Mouse (Mus musculus): ENCODE measurements around the gene Ubtd2.

Gene Ubtd2

GRCm38 (mm10) chr11:32518770-32519169 lies 63.6 kb downstream of the Ubtd2 start:
- no peak for DNase-seq (ENCODE audit: low spot score)

- DNase-seq (ENCODE audit: low spot score), result no peak
Observed at GRCm38 (mm10) chr11:32519354-32519753, 64.2 kb downstream of the Ubtd2 start.

- no peak for DNase-seq (ENCODE audit: low spot score)
Observed at GRCm38 (mm10) chr11:32521246-32521645, 66.1 kb downstream of the Ubtd2 start.

- DNase-seq (ENCODE audit: low spot score), result no peak
Observed at GRCm38 (mm10) chr11:32524122-32524920, 69.2 kb downstream of the Ubtd2 start.

GRCm38 (mm10) chr11:32527006-32527405 lies 71.8 kb downstream of the Ubtd2 start:
- no peak for DNase-seq (ENCODE audit: low spot score)

GRCm38 (mm10) chr11:32530151-32530550 lies 75.0 kb downstream of the Ubtd2 start:
- DNase-seq (ENCODE audit: low spot score), result no peak

- no peak for DNase-seq (ENCODE audit: low spot score)
Observed at GRCm38 (mm10) chr11:32531871-32532764, 76.9 kb downstream of the Ubtd2 start, which contains the start of gene Efcab9. Gene Efcab9 (minus strand): TSS chr11:32532081.

GRCm38 (mm10) chr11:32532765-32533481 lies 77.8 kb downstream of the Ubtd2 start, which contains the start of gene Stk10:
Gene Stk10 (plus strand): TSS chr11:32533305.
- peak; percentile 92 for DNase-seq (ENCODE audit: low spot score)

- DNase-seq (ENCODE audit: low spot score), result peak; percentile 40
Observed at GRCm38 (mm10) chr11:32533482-32534261, 78.5 kb downstream of the Ubtd2 start.

- DNase-seq (ENCODE audit: low spot score), result no peak
Observed at GRCm38 (mm10) chr11:32534453-32535075, 79.4 kb downstream of the Ubtd2 start.

- DNase-seq (ENCODE audit: low spot score), result no peak
Observed at GRCm38 (mm10) chr11:32535646-32536045, 80.5 kb downstream of the Ubtd2 start.

- DNase-seq (ENCODE audit: low spot score), result no peak
Observed at GRCm38 (mm10) chr11:32536954-32537353, 81.8 kb downstream of the Ubtd2 start.

GRCm38 (mm10) chr11:32538435-32538834 lies 83.3 kb downstream of the Ubtd2 start:
- DNase-seq (ENCODE audit: low spot score), result no peak

GRCm38 (mm10) chr11:32538846-32539245 lies 83.7 kb downstream of the Ubtd2 start:
- DNase-seq (ENCODE audit: low spot score), result no peak

- DNase-seq (ENCODE audit: low spot score), result no peak
Observed at GRCm38 (mm10) chr11:32539717-32540116, 84.5 kb downstream of the Ubtd2 start.

- DNase-seq (ENCODE audit: low spot score), result no peak
Observed at GRCm38 (mm10) chr11:32540463-32540862, 85.3 kb downstream of the Ubtd2 start.

- DNase-seq (ENCODE audit: low spot score), result no peak
Observed at GRCm38 (mm10) chr11:32542181-32542580, 87.0 kb downstream of the Ubtd2 start.

GRCm38 (mm10) chr11:32542687-32543411 lies 87.7 kb downstream of the Ubtd2 start:
- no peak for DNase-seq (ENCODE audit: low spot score)

GRCm38 (mm10) chr11:32544041-32544440 lies 88.9 kb downstream of the Ubtd2 start:
- no peak for DNase-seq (ENCODE audit: low spot score)

- no peak for DNase-seq (ENCODE audit: low spot score)
Observed at GRCm38 (mm10) chr11:32544497-32544896, 89.3 kb downstream of the Ubtd2 start.
